Mouse (Mus musculus): ENCODE measurements around the gene Strn3. TPM values are rescaled to one million over a fixed set of nuclear protein-coding genes. Genes with fewer than 3 reads are reported as not detected.
A peak's percentile ranks its signal among the peaks of the same experiment; 100 is the strongest.
"Not testable (repeated sequence)": the region's sequence is repeated elsewhere in the genome, so short reads cannot be mapped to it uniquely, and the experiment has no call there.

Gene Strn3
- polyA plus RNA-seq, 1 experiment from 2014 or later: 46.5 TPM

DNA sequence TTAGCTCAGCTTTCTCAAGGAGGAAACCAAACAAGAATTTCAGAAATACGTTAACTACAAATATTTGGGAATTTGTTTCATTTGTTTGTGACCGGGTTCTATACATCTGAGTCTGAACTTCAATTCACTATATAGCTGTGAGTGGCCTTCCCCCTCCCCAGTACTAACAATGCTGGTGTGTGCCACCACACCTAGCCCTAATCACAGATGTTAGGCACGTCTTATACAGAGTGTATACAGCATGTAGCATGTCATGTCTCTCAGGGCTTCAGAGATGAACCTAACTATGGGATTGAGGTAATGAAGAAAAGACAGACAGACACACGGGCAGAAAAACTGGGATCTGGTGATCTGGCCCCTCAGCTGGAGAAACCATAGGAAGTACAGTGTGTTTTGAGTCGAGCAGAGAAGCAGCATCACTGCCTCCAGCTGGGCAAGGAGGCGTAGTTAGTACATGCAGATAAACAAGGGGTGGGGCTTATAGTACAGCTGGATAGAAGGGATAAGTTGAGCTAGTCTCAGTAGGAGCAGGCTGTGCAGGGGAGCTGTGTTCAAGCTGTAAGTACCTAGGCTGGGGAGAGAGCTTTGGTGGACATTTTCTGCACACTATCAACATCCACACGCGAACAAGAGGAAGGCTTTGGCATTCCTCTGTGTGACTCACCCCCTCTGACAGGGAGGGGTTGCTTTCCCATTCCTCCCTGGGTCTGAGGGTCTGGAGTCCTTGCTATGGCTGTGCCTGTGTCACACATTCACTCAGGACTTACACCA, 8.1 kb upstream of the Strn3 start:
- no peak overlapping the region for H3K27ac ChIP-seq
- WGBS: 60% methylated on average over 8 of the region's 8 CpGs
- no peaks in the 10 kb centered on the region for H3K27me3 ChIP-seq (ENCODE audit: control insufficient read depth, insufficient read depth, low read length)
- H3K9ac ChIP-seq: no peak overlapping the region
- no peak for DNase-seq (ENCODE audit: low spot score)
- no peaks in the 10 kb centered on the region for H3K4me1 ChIP-seq (replicated peaks; ENCODE audit: control insufficient read depth, insufficient read depth, low read length)
- H3K4me3 ChIP-seq (replicated peaks; ENCODE audit: low read length): no peak overlapping the region
- no peak overlapping the region for H3K4me2 ChIP-seq (replicated peaks)
- 0 out of 2 replicates have a peak, but pooled peaks have one; percentile 16 for ATAC-seq (ENCODE audit: low FRiP score)
- H3K9me3 ChIP-seq (ENCODE audit: control insufficient read depth, low read length): no peaks in the 10 kb centered on the region
- no peaks in the 10 kb centered on the region for H3K36me3 ChIP-seq (replicated peaks; ENCODE audit: control insufficient read depth, insufficient read depth)

DNA sequence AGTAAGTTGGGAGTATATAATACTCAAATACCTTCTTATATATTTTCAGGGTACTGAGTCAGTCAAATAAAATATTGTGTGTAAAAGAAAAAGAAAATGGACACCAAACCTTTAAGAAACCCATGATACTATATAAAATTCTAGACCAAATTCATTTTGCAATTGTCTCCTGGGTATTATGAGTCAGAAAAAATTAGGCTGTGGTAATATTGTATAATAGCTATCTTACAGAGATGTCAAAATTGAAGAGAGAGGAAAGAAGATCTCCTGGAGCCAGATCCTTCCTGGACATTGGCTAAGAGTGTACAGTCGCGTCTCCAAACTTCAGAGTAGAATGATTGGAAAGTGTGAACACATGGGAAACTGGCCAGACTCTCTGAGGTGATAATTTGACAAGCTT, 4.5 kb upstream of the Strn3 start:
- Histone ChIP-seq H3K4me1 (replicated peaks; ENCODE audit: control insufficient read depth, insufficient read depth, low read length) (0 out of 2 replicates have a peak, but pooled peaks cover 4% of the 10 kb centered on the region), H3K36me3 (replicated peaks; ENCODE audit: control insufficient read depth, insufficient read depth) (no peaks in the 10 kb centered on the region), H3K9ac (no peak overlapping the region), H3K27ac (no peak overlapping the region), H3K4me3 (replicated peaks; ENCODE audit: low read length) (no peak overlapping the region), H3K4me2 (replicated peaks) (no peak overlapping the region), H3K9me3 (ENCODE audit: control insufficient read depth, low read length) (no peaks in the 10 kb centered on the region), H3K27me3 (ENCODE audit: control insufficient read depth, insufficient read depth, low read length) (no peaks in the 10 kb centered on the region)
- no peak for ATAC-seq (ENCODE audit: low FRiP score)
- WGBS: 88% methylated on average over 2 of the region's 2 CpGs
- no peak for DNase-seq (ENCODE audit: low spot score)

DNA sequence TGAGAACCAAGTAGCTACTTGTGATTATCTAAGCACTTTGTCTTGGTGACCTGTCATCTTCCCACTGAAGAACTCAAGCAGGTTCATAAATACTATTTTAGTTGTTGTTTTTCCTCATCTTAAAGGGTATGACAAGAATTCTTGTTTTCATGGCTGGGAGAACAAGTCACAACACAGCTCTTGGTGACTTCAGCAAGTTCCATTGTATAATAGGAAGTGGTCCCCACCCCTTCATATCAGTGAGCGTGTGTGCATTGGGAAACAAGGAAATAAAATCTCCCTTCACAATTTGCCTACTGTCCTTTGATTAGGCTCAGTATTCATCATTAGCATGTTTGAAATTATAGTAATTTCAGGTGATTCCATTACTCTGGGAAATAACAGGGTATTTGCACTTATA, 3.3 kb upstream of the Strn3 start:
- Histone ChIP-seq H3K9me3 (ENCODE audit: control insufficient read depth, low read length) (no peaks in the 10 kb centered on the region), H3K36me3 (replicated peaks; ENCODE audit: control insufficient read depth, insufficient read depth) (no peaks in the 10 kb centered on the region), H3K4me3 (replicated peaks; ENCODE audit: low read length) (no peak overlapping the region), H3K4me2 (replicated peaks) (no peak overlapping the region), H3K27ac (no peak overlapping the region), H3K27me3 (ENCODE audit: control insufficient read depth, insufficient read depth, low read length) (no peaks in the 10 kb centered on the region), H3K9ac (no peak overlapping the region), H3K4me1 (replicated peaks; ENCODE audit: control insufficient read depth, insufficient read depth, low read length) (peaks cover 8% of the 10 kb centered on the region)
- no peak for ATAC-seq (ENCODE audit: low FRiP score)
- DNase-seq (ENCODE audit: low spot score): no peak
- 96% methylated on average over 1 of the region's 1 CpGs for WGBS

DNA sequence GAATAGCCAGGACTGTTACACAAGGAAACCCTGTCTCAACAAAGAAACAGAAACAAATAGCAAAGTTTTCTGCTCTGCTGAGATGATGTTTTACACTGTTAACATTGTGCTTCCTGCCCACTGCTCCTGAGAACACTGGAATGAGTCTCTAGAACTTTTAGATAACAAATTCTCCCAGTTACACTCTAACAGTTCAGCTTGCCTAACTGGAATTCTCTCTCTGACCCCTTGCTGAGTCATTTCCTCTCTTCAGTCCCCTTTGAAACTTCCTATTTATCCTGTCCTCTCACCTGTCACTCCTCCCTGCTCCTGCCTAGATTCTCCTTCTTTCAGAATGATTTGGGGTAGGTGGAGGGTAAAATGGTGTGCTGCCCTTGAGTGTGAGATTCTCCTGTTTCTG, 2.4 kb upstream of the Strn3 start:
- Histone ChIP-seq H3K4me3 (replicated peaks; ENCODE audit: low read length) (no peak overlapping the region), H3K4me1 (replicated peaks; ENCODE audit: control insufficient read depth, insufficient read depth, low read length) (peaks cover 16% of the 10 kb centered on the region), H3K9ac (no peak overlapping the region), H3K27ac (no peak overlapping the region), H3K27me3 (ENCODE audit: control insufficient read depth, insufficient read depth, low read length) (no peaks in the 10 kb centered on the region), H3K4me2 (replicated peaks) (no peak overlapping the region), H3K36me3 (replicated peaks; ENCODE audit: control insufficient read depth, insufficient read depth) (no peaks in the 10 kb centered on the region), H3K9me3 (ENCODE audit: control insufficient read depth, low read length) (no peaks in the 10 kb centered on the region)
- DNase-seq (ENCODE audit: low spot score) (no peak), ATAC-seq (ENCODE audit: low FRiP score) (no peak)

DNA sequence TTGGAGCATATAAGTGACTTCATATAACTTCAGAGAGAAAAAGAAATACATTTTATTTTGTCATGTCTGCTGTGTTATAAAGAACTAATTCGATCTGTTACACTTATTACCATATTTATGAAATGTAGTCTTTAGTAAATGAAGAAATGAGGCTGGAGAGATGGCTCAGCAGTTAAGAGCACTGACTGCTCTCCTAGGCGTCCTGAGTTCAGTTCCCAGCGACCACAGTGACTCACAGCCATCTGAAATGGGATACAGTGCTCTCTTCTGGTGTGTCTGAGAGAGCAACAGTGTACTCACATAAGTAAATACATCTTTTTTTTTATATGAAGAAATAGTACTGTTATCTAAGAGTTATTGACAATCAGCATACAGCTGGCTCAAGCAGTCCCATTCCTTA, 1.7 kb upstream of the Strn3 start:
- no peaks in the 10 kb centered on the region for H3K36me3 ChIP-seq (replicated peaks; ENCODE audit: control insufficient read depth, insufficient read depth)
- no peaks in the 10 kb centered on the region for H3K27me3 ChIP-seq (ENCODE audit: control insufficient read depth, insufficient read depth, low read length)
- 81% methylated on average over 3 of the region's 3 CpGs for WGBS
- H3K27ac ChIP-seq: no peak overlapping the region
- DNase-seq (ENCODE audit: low spot score) (no peak), ATAC-seq (ENCODE audit: low FRiP score) (no peak)
- H3K4me1 ChIP-seq (replicated peaks; ENCODE audit: control insufficient read depth, insufficient read depth, low read length): peaks cover 22% of the 10 kb centered on the region
- H3K4me3 ChIP-seq (replicated peaks; ENCODE audit: low read length): no peak overlapping the region
- no peak overlapping the region for H3K9ac ChIP-seq
- no peaks in the 10 kb centered on the region for H3K9me3 ChIP-seq (ENCODE audit: control insufficient read depth, low read length)
- no peak overlapping the region for H3K4me2 ChIP-seq (replicated peaks)

DNA sequence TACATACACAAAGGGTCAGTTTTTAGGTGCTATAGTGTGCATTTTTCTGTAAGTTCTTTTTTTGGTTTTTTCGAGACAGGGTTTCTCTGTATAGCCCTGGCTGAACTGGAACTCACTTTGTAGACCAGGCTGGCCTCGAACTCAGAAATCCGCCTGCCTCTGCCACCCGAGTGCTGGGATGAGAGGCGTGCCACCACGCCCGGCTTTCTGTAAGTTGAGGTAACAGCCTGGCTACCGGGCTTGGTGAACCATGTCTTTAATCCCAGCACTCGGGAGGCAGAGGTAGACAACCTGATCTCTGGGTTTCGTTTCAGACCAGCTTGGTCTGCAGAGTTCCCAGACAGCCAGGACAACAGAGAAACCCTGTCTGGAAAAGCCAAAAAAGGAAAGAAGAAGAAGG, 1.2 kb upstream of the Strn3 start:
- not testable (repeated sequence) for H3K9me3 ChIP-seq (ENCODE audit: control insufficient read depth, low read length); H3K36me3 ChIP-seq (replicated peaks; ENCODE audit: control insufficient read depth, insufficient read depth); H3K9ac ChIP-seq; ATAC-seq (ENCODE audit: low FRiP score); DNase-seq (ENCODE audit: low spot score); H3K27ac ChIP-seq; H3K27me3 ChIP-seq (ENCODE audit: control insufficient read depth, insufficient read depth, low read length)
- peaks cover 22% of the 10 kb centered on the region for H3K4me1 ChIP-seq (replicated peaks; ENCODE audit: control insufficient read depth, insufficient read depth, low read length)
- peak overlapping the region; percentile 100; the same call in 1 of the 2 replicates for H3K4me3 ChIP-seq (replicated peaks; ENCODE audit: low read length)
- 86% methylated on average over 10 of the region's 10 CpGs for WGBS
- peak overlapping the region; percentile 67 for H3K4me2 ChIP-seq (replicated peaks)

DNA sequence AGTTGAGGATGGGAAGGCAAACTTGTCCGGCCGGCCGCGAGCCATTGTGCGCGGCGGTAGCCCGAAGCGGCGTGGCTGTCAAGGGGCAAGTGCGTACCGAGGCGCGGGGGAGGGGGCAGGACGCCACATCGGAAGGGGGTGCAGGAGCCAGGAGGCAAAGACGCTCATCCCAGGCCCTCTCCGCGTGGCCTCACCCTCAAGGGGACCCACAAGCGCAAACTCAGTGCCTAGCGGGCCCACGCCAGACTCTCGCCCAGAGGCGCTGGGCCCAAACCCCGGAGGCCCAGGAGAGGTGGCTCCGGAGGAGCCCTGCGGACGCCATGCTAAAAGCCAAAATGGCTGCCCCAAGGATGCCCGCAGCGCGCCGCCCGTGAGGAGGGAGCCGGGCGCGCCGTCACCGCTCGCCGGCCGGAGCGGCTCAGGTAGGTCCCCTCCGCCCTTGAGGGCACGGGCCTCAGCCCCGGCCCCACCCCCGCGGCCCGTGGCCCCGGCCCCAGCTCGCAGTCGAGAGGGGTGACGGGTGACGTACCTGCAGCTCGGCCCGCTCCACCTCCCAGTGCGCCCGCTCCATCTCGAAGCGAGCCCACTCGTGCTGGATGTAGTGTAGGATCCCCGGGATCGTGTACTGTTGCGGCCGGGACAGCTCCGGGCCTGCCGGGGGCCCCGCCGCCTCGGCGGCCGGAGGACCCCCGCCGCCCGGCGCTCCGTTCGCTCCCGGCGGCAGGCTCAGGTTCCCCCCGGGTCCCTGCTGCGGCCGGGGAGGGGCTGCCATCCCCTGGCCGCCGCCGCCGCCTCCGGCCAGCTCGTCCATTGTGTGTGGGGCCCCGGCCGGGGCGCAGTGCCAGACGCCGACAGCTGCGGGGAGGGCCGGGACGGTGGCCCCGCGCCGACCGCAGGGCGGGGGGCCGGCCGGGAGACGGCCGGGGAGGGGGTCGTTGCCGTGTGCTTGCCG, 528 bp downstream of the Strn3 start, which contains the start of gene Ap4s1:
Ap4s1 (plus strand) TSS at position 141 of the 952 bp plus-strand sequence.
- H3K9ac ChIP-seq: peak within 1 kb of the TSS; percentile 99
- peak; percentile 62 for DNase-seq (ENCODE audit: low spot score)
- peaks cover 22% of the 10 kb centered on the region for H3K4me1 ChIP-seq (replicated peaks; ENCODE audit: control insufficient read depth, insufficient read depth, low read length)
- H3K4me3 ChIP-seq (replicated peaks; ENCODE audit: low read length): peak within 1 kb of the TSS; percentile 100
- peak within 1 kb of the TSS; percentile 67 for H3K4me2 ChIP-seq (replicated peaks)
- ATAC-seq (ENCODE audit: low FRiP score): peak; percentile 80
- no peaks in the 10 kb centered on the region for H3K36me3 ChIP-seq (replicated peaks; ENCODE audit: control insufficient read depth, insufficient read depth)
- H3K27ac ChIP-seq: peak within 1 kb of the TSS; percentile 99
- WGBS: under 1% methylated on average over 91 of the region's 108 CpGs
- no peaks in the 10 kb centered on the region for H3K9me3 ChIP-seq (ENCODE audit: control insufficient read depth, low read length)
- no peaks in the 10 kb centered on the region for H3K27me3 ChIP-seq (ENCODE audit: control insufficient read depth, insufficient read depth, low read length)

DNA sequence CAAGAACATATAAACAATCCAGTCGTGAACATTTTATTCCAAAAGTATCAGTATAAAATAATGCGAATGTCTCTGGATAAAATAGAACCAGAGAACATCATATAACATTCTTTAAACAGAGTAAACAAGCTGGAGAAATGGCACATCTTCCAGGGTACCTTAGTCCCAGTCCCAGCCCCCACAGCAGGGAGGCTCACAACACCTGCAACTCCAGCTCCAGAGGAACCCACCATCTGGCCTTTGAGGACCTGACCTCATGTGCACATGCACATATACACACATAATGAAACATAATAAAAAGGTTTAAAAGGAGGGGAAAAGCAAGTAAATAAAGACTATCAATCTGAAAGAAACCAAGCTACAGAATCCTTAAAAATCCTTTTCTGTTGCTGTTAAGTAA, 3.2 kb downstream of the Strn3 start:
- no peak for ATAC-seq (ENCODE audit: low FRiP score)
- H3K36me3 ChIP-seq (replicated peaks; ENCODE audit: control insufficient read depth, insufficient read depth): no peaks in the 10 kb centered on the region
- WGBS: 95% methylated on average over 2 of the region's 2 CpGs
- no peak overlapping the region for H3K27ac ChIP-seq
- no peak overlapping the region for H3K9ac ChIP-seq
- H3K4me3 ChIP-seq (replicated peaks; ENCODE audit: low read length): no peak overlapping the region
- H3K4me1 ChIP-seq (replicated peaks; ENCODE audit: control insufficient read depth, insufficient read depth, low read length): peaks cover 22% of the 10 kb centered on the region
- no peak for DNase-seq (ENCODE audit: low spot score)
- H3K27me3 ChIP-seq (ENCODE audit: control insufficient read depth, insufficient read depth, low read length): no peaks in the 10 kb centered on the region
- 0 out of 2 replicates have a peak overlapping the region, but pooled peaks have one; percentile 22 for H3K4me2 ChIP-seq (replicated peaks)
- no peaks in the 10 kb centered on the region for H3K9me3 ChIP-seq (ENCODE audit: control insufficient read depth, low read length)

DNA sequence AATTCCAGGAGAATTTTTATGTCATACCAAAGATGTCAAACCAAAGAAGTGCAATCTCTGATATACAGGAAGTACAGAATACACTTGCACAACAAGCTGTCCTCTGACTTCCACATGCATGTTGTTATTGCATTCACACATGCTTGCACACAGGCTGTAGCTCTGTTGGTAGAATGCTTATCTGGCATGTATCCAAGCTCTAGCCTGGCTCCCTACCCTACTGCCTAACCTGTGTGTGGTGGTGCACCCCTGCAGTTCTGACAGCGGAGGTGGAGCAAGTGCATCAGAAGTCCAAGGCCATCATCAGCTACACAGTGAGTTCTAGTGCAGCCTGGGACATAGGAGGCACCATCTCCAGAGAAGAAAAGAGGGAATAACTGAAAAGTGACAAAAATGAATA, 12.9 kb downstream of the Strn3 start:
- Histone ChIP-seq H3K4me3 (replicated peaks; ENCODE audit: low read length) (no peak overlapping the region), H3K9ac (no peak overlapping the region), H3K4me2 (replicated peaks) (no peak overlapping the region), H3K36me3 (replicated peaks; ENCODE audit: control insufficient read depth, insufficient read depth) (no peaks in the 10 kb centered on the region), H3K4me1 (replicated peaks; ENCODE audit: control insufficient read depth, insufficient read depth, low read length) (0 out of 2 replicates have a peak, but pooled peaks cover 5% of the 10 kb centered on the region), H3K9me3 (ENCODE audit: control insufficient read depth, low read length) (no peaks in the 10 kb centered on the region), H3K27ac (no peak overlapping the region), H3K27me3 (ENCODE audit: control insufficient read depth, insufficient read depth, low read length) (no peaks in the 10 kb centered on the region)
- ATAC-seq (ENCODE audit: low FRiP score): peak; percentile 59; the same call in 1 of the 2 replicates
- DNase-seq (ENCODE audit: low spot score): no peak
- 69% methylated on average over 1 of the region's 1 CpGs for WGBS
